Mouse (Mus musculus): ENCODE data around the gene Gps2. TPM values are rescaled to one million over a fixed set of nuclear protein-coding genes. Genes with fewer than 3 reads are reported as not detected.

Gps2 gene
- polyA plus RNA-seq, 1 experiment from 2014 or later, result 106 TPM

DNA sequence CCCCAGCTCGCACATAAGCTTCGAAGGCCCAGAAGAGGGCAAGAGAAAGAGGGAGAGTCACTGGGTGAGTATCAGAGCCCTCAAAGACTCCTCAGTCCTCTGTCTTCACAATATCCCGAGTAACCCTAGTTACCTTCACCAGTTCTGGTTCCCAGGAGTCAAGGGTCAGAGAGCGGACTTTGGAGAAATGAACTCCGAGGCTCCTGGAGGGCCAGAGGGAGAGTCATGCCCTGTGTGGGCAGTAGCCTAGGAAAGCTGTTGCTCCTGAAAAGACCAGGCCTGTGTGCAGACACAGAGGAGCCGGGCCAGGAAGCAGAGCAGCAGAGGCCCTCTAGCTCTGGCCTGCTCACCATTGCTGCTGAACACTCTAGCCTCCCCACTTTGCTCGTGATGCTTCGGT is 29.0 kb upstream of the Gps2 start:
- no peak for DNase-seq (ENCODE audit: low spot score)

DNA sequence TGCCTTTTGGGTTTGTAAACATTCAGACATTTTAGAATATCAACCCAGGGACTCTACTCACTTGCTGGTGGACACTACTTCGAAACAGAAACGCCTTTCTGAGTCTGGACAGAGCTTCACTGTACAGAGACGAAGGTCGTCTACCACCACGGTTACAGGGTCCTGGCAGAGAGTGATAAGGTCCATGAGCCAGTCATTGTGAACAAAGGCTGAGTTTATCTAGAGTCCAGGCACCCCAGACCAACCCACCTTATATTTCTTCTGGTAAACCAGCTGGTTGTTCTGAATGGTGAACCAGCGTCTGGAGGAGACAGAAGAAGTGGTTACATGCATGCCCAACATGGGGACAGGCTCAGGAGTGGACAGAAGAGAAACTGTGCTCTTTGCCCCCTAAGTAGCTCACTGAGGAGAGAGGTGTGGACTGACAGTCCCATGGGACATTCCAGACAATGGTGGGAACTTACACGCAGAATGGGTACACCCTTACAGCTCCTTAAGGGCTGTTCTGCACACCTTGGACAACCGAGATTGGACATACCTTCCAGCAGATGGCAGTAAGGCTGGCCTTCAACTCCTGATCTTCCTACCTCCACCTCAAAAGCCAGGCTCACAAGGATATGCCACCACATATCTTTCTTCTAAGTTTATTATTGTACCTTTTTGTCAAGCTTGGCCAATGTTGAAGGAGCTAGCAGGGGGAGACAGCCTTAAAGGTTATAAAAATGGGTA is 26.6 kb upstream of the Gps2 start:
- DNase-seq (ENCODE audit: low spot score), result no peak

DNA sequence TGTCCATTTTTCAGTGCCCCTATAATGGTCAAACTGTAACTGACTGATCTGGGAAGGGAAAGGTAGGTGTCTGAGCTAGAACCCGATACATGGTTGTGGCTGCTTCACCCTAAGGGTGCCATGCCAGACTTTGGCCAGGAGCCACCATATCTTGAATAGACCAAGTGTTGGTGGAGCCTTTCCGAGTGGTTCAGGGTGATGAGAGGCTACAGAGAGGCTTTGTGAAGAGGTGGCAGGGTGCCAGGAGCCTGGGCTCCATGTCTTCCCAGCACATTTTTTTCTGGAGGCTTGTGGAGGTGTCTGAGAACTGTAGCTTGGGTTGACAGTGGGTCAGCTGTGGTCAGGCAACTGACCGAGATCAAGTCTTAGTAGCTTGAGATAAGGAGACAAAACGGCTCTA is 22.2 kb upstream of the Gps2 start:
- DNase-seq (ENCODE audit: low spot score), result no peak

DNA sequence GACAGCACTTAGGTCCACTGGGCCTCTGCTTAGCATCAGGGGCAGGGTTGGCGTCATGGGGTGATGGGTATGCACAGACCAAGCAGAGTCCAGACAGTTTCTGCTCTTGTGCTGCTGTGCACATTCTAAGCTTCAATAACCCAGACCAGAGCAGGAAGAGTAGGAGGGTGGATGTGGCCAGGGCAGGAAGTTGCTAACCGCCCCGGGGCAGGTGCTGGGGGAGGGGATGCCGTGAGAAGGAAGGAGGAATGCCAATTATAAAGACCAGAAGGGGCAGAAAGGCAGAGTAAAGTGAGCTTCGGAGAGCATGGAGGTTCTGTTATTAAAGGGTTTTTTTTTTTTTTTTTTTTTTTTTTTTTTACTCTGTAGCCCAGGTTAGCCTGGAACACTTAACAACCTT is 19.0 kb upstream of the Gps2 start:
- peak; percentile 88 for DNase-seq (ENCODE audit: low spot score)

DNA sequence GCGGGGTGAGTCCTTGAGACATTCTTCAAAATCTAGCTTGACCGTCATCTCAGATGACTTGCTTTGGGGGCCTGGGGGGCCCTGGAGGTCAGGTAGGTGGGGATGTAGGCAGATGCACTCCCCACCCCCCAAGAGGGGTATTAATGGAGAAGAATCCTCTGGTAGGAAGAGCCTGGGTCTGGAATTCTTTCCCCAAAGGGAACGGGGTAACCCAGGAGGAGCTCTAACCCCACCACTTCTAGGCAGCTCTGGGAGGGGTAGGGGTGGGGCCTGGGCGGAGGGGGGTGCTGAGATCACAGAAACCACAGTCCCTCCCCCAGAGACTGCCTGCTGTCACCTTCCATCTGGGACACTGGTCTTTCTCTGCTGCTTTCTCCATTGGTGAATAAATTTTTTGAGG is 18.4 kb upstream of the Gps2 start, which contains the start of gene Acap1:
TSS of gene Acap1 (minus strand) at position 249 of the 400 bp plus-strand sequence.
- DNase-seq (ENCODE audit: low spot score), result peak; percentile 81

DNA sequence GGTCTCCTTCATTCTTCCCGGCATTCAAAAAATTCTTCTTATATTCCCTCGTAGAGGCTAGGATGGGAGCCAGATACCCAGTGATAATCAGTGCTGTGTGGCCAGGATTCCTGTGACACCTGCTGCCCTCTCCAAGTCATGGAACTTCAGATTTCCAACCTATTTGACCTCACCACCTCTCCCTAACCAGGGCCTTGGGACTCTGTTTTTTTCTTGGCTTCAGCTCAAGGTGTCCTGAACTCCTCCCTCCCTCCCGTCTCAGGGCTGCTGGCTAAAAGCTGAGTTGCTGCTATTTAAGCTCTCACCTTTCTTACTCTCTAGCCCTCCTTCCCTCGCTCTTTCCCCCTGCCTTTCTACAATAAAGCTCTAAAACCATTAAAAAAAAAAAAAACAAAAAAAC is 13.8 kb upstream of the Gps2 start:
- DNase-seq (ENCODE audit: low spot score), result no peak

DNA sequence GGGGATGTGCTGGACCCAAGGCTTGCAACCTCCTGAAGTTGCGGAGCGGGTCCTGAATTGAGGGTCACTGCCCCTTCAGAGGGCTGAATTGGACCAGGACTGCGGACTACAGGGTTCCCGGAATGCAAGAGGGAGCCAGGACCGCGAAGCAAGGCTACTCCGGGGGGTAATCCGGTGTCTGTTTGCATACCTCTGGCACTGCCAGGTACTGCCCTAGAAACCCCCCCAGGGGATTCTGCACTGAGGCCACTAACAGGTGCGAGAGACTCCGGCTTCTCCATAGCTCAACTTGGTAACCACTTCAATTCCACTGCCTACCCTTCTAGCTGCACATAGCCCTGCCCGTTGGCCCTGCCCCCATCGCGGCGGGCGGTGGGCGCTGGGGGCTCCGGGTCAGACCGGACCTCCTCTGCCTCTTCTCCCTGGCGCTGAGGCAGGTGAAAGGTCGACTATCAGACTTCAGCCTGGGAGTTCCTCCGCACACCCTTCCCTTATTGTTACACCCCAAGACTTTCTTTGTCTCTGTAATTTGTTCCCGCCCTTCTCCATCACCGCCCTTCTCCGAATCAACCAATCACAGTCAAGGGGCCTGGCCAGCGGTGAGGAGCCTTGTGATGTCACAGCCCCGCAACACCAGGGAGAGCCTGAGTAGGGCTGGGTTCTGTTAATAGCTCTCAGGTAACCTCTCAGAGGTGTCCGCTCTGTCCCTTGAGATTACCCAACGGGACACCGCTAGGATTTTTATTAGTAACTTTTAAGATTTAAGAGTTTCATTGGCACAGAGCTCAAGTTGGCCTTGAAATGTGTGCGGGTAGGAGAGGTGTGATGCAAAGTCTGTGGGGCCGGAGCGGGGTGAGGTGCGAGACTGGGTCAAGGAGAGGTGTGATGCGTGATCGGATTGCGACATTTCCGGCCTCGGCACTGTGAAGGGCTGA is 12.9 kb upstream of the Gps2 start, which contains the start of the genes 2810408A11Rik and Neurl4:
TSS of gene 2810408A11Rik (minus strand) at position 517 of the 935 bp plus-strand sequence.
TSS of gene Neurl4 (plus strand) at position 602 of the 935 bp plus-strand sequence.
- DNase-seq (ENCODE audit: low spot score), result peak; percentile 96

DNA sequence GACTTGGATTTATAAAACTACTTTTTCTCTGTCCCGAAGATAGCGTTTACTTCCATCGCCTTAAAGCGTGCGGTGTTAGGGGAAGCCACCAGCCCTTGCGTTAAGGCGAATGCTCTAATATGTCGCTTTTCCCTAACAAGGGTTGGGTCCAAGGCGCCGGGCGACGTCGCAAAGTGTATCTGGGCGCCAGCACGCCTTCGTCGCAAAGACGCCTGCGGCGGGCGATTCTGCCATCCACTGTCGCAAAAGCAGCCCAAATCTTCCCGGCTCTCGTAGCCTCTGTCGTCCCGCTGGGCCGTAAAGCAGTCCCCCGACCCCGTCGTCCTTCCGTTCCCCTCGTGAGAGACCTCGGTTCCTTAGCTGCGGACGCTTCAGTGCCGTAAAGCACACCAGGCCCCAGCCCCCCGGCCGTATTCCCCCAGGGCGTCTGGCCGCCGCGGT is 12.3 kb upstream of the Gps2 start:
- peak; percentile 98 for DNase-seq (ENCODE audit: low spot score)

DNA sequence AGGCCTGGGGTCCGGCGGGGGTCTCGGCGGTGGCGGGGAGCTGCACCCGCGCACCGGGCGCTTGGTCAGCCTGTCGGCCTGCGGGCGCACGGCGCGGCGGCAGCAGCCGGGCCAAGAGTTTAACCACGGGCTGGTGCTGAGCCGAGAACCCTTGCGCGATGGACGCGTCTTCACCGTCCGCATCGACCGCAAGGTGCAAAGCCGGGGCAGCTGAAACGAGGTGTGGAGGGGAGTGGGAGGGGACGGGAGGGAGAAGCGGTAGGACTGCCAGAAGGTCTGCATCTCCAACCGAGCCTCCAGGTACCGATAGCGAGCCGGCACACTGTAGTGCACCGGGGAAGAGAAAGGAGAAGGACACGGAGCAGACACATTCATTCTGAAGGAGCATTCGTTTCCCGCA is 11.7 kb upstream of the Gps2 start:
- no peak for DNase-seq (ENCODE audit: low spot score)

DNA sequence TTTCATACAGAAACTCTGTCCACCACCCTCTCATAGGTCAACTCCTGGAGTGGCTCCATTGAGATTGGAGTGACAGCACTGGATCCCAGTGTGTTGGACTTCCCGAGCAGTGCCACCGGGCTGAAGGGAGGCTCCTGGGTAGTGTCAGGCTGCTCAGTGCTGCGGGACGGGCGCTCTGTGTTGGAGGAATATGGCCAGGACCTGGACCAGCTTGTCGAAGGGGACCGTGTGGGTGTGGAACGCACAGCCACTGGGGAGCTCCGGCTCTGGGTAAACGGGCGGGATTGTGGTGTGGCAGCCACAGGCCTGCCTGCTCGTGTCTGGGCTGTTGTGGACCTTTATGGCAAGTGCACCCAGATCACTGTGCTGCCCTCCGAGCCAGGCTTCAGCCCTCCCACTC is 10.7 kb upstream of the Gps2 start:
- DNase-seq (ENCODE audit: low spot score), result no peak

DNA sequence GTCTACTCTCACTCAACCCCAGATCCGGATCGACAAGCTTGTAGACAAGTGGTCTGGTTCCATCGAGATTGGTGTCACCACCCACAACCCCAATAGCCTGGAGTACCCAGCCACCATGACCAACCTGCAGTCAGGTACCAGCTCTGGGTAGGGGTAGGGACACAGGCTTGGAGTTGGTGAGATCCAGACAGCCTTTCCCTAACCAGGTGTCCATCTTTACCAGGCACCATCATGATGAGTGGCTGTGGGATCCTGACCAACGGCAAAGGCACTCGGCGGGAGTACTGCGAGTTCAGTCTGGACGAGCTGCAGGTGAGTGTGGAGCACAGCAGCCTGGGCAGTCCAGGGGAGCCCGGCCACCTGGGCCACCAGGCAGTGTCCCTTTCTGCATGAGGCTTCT is 9.4 kb upstream of the Gps2 start:
- DNase-seq (ENCODE audit: low spot score), result no peak

DNA sequence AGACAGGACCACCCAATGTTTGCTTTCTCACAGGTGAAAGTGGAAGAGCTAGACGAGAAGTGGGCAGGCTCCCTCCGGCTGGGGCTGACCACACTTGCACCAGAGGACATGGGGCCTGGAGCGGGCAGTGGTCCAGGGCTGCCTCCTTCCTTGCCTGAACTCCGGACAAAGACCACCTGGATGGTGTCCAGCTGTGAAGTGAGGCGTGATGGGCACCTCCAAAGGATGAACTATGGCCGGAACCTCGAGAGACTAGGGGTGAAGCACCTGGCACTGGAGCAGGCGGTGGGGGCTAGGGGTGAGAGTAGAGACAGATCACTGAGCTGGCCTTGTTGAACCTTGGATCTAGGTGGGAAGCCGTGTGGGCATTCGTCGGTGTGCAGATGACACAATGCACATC is 5.0 kb upstream of the Gps2 start:
- DNase-seq (ENCODE audit: low spot score), result no peak

DNA sequence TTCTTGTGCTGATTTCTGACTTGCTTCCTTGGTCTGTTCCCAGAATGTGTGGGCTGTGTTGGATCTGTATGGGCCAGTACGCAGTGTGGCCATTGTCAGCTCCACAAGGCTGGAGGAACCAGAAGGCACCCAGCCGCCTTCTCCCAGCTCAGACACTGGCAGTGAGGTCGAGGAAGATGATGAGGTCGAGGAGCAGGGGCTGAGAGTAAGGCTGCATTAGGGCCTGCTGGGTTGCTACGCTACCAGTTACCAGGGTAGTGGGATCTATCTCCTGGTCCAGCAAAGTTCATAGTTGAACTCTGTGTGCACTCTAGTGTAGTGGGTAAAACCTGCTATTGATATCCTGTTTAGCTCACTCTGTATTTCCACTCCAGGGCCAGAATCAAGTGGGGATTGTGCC is 4.5 kb upstream of the Gps2 start:
- DNase-seq (ENCODE audit: low spot score), result no peak

DNA sequence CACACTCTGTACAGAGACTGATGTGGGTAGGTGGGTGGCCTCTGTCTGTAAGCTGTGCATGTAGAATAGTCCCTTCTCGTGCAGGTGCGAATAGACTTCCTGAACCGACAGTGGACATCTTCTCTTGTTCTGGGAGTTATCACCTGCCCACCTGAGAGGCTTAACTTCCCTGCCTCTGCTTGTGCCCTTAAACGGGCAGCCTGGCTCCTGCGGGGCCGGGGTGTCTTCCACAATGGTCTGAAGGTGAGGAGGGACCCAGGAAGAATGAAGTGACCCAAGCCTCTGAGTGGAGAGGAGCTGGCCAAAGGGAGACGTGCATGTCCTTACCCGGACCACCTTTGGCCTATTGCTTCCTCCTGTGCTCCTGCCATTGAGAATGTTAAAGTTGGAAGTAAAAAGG is 3.5 kb upstream of the Gps2 start:
- no peak for DNase-seq (ENCODE audit: low spot score)

DNA sequence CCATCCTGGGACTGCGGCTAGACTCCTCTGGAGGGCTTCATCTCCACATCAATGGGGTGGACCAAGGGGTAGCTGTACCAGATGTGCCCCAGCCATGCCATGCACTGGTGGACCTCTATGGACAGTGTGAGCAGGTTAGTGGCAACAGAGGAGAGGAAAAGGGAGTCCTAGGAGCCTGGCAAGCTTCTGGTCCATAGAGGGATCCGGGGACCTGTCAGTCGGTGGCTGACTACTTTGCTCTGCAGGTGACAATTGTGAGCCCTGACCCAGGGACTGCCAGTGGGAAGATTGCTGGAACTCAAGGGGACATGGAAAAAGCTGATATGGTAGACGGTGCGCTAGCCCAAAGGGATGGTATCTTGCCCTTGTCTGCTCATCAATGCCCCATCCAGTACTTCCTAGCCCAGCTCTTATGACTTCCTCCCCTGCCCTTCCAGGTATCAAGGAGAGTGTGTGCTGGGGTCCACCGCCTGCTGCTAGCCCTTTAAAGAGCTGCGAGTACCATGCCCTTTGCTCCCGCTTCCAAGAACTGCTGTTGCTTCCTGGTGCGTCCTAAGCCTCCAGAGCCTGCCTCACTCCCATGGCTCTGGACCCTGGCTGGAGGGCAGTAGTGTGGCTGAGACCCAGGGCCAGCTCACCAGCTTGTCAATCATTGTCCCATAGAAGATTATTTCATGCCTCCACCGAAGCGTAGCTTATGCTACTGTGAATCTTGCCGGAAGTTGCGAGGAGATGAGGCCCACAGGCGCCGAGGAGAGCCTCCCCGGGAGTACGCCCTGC is 2.7 kb upstream of the Gps2 start:
- DNase-seq (ENCODE audit: low spot score), result no peak

DNA sequence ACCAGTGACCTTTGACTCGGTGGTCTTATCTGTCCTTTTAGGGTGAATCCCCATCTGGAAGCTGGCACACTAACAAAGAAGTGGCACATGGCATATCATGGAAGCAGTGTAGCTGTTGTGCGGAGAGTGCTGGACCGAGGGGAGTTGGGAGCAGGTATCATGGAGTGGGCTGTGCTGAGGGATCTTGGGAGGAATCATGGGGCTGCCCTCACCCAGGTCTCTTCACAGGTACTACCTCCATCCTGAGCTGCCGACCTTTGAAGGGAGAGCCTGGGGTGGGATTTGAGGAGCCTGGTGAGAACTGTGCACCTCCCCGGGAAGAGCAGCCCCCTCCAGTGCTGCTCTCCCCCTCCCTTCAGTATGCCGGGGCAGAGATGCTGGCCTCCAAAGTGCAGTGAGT is 2.0 kb upstream of the Gps2 start:
- DNase-seq (ENCODE audit: low spot score), result no peak

DNA sequence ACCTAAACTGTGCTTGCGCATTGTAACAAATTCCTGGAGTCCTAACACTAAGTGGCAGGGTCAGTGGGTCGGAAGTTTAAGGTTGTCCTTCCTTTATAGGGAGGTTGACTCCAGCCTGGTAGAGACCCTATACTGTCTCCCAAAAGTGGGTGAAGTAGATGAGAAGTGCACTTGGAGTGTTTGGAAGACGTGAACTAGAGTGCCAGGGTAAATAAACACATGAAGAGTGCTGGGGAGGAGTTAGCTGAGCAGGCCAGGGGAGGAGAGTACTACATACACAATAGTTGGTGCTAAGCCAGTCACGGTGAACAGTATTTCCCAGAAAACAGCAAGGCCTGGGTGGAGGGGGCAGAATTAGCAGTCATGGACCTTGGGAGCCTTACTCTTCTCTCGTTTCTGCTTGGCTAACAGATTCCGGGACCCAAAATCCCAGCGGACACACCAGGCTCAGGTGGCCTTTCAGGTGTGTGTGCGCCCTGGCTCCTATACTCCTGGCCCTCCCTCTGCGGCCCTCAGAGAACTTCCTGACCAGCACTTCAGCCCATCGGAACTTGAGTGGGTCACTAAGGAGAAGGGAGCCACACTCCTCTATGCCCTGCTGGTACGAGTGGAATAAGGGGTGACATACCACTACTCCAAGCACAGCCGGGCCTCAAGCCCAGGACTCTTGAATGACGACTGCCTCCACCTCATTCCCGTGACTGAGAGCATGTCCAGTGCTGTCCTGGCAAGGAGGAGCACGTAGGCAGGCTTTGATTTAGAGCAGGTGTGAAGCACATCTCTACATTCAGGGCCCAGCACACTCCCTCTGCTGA is 765 bp upstream of the Gps2 start:
- DNase-seq (ENCODE audit: low spot score), result no peak

DNA sequence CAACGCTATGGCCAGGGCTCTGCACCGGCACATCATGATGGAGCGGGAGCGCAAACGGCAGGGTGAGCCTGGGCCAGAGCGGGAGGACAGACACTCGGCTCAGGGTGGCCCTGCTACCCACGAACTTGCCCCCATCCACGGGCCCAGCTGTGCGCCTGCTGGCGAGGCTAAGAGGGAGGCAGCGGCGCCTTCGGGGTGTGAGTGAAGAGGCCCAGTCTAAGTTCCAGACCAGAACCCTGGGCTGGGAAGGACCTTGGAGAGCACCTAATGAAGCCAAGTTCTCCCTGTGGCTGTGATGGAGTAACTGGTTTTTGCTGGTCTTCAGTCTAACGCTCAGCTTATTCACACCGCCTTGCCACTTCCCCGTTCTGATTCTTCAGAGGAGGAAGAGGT is 680 bp downstream of the Gps2 start:
- no peak for DNase-seq (ENCODE audit: low spot score)

DNA sequence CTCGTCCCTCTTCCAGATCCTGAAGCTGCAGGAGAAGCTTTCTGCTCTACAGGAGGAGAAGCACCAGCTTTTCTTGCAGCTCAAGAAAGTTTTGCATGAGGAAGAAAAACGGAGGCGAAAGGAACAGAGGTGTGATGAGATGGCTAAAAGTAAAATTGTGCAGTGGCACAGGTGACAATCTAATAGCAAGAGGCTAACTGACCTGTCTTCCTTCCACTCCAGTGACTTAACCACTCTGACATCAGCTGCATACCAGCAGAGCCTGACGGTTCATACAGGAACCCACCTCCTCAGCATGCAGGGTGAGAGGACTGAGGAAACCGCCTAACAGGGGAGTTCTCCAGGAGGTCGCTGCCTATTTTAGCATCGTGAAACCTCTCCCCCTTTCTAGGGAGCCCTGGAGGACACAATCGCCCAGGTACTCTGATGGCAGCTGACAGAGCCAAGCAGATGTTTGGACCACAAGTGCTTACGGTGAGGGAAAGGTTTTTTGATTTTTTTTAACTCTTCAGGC is 1.3 kb downstream of the Gps2 start:
- no peak for DNase-seq (ENCODE audit: low spot score)

Data from thymus, postnatal 0 days (tissue).